Mouse (Mus musculus) c-Kit-negative CD71-positive TER-119-positive erythroid progenitor cells, embryonic 14.5 days (primary cell): ENCODE measurements around the gene Nhlrc1.

Experiments
- DNase-seq: peaks from one replicate; pipeline ENCODE4 v3.0.0-alpha.2; 2013; ENCODE audit warnings: low read depth, low spot score

The Nhlrc1 gene

GRCm38 (mm10) chr13:47014334-47015194, at the start of gene Nhlrc1:
Gene Nhlrc1, minus strand, starts transcription at chr13:47014850.
- no peak for DNase-seq

DNA sequence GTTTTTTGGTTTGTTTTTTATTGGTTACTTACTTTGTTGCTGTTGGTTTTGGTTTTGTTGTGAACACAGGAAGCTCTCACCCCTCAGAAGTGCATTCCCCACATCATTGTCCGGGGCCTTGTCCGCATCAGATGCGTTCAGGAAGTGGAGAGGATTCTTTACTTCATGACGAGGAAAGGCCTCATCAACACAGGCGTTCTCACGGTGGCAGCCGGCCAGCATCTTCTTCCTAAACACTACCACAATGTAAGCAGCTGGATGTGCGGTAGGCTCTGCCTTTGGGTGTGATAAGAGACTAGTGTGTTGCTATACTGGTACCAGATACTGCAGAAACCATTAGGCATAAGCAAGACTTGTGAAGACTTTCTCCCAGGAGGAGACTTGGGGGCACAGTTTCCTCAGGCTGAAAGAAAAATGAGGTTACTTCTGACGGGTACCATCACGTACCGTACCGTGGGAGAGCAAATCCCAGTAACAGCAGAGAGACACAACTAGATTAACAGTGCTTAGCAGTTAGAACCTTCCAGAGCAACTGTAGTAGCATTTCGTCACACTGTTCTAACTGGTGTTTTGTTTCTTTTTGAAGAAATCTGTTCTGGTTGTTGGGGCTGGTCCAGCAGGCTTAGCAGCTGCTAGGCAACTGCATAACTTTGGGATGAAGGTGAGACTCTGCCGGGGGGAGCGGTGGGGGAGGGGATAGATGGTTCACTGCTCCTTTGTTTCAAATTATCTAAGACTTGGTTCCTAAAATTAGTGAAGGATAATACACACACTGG, 49.5 kb upstream of the Nhlrc1 start:
- DNase-seq = no peak

DNA sequence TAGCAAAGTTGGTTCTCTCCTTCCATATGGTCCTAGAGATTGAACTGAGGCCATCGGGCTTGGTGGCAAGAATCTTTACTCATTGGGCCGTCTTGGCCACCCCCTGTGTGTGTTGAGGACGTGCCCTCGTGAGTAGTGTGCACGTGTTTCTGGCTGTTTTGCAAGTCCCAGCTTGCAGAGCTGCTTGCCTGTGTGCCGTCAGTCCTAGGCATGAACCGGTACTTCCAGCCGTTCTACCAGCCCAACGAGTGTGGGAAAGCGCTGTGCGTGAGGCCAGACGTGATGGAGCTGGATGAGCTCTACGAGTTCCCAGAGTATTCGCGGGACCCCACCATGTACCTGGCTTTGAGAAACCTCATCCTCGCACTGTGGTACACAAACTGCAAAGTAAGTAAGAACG, 48.1 kb upstream of the Nhlrc1 start:
- DNase-seq = no peak

GRCm38 (mm10) chr13:47056781-47057180, 42.1 kb upstream of the Nhlrc1 start:
- DNase-seq = no peak

DNA sequence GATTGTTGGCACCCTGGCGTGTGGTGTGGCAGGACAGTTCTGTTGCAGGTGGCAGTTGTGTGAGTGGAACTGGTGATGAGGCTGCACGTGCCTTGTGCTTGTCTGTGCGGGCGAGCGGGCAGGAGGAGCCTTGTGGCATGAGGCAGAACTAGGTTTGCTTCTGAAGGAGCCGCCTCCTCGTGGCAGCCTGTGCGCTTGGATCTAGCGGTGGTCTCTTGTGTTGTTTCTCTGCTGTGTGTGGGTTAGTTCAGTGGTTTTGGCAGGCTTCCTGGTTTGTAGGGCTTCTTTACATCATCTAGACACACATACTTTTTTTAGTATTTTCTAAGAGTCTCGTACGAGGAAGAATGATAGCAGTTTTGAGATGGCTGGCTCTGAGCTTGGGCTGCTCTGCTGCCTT, 41.5 kb upstream of the Nhlrc1 start:
- no peak for DNase-seq

DNA sequence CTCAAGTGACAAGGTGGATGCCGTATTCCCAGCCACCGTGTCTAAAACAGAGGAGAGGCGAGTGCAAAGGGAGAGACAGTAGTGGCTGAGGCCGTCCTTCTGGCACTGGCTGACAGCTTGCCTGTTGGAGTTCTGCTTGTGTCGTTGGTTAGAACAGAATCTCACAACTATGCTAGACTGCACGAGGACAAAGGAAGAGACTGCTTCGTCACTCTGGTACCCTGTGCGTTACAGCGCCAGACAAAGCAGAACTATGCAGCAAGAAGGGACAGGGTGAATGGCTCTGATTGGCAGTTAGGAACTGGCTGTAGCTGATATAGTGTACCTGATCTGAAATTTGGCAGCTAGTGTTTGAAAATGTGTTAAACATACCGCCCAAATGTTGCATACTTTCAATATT, 39.3 kb upstream of the Nhlrc1 start:
- DNase-seq = no peak

DNA sequence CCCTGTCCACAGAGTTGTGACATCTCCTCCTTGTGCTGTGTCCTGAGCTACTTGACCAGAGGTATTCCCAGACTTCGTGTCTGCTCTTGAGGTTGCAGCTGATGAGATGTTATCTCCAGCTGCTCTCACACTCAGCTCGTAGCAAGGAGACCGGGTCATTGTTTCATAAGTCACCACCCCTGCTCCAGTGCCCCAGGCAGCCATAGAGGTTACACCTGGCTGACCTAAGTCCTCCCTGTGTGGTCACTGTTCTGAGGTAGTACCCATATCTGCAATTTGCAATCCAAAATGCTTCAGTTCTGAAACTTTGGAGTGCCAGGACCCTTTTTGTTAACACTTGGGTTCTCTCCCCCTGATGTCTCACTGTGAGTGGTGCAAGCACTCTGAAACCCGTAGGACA, 35.4 kb upstream of the Nhlrc1 start:
- no peak for DNase-seq

GRCm38 (mm10) chr13:47047996-47048395, 33.3 kb upstream of the Nhlrc1 start:
- DNase-seq = no peak

DNA sequence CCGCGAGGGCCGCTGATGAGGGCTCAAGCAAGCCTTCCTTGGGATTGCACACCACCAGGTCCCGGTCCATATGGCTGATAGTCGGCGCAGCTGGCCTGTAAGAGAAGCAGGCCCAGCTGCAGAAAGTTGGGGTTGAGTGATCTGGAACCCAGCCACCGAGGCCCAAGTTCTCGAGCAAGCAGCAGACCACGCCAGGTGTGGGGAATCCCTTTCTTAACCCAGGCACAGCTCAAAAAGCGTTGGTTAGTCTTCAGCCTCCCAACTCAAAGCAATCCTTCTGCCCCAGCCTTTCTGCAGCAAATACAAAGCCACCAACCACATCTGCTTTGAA, 29.9 kb upstream of the Nhlrc1 start, which contains the start of gene Tpmt:
TSS of gene Tpmt (minus strand) at position 121 of the 331 bp plus-strand sequence.
- DNase-seq = no peak

GRCm38 (mm10) chr13:47043833-47044616, 29.4 kb upstream of the Nhlrc1 start:
- DNase-seq = no peak

GRCm38 (mm10) chr13:47043030-47043680, 28.5 kb upstream of the Nhlrc1 start, which contains the start of gene Kdm1b:
Gene Kdm1b, plus strand, starts transcription at chr13:47043499.
- peak; percentile 92 for DNase-seq

GRCm38 (mm10) chr13:47042024-47042633, 27.5 kb upstream of the Nhlrc1 start:
- no peak for DNase-seq

DNA sequence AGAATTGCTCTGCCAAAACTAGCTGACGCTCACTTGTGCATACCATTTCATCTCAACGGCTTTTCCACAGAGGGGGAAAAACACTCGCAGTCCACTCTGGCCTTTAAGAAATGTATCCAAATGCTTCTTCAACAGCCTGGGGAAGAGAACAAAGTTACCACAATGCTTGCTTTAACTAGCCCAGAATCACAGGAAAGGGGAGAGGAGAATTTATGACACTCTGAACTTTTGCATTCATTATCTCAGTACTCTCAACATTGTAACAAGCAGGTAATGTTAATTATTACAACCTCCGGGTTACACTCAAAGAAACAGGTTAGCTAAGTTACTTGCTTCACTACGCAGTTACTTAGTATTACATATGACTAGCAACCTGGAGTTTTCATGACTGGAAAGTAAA, 25.4 kb upstream of the Nhlrc1 start:
- no peak for DNase-seq

DNA sequence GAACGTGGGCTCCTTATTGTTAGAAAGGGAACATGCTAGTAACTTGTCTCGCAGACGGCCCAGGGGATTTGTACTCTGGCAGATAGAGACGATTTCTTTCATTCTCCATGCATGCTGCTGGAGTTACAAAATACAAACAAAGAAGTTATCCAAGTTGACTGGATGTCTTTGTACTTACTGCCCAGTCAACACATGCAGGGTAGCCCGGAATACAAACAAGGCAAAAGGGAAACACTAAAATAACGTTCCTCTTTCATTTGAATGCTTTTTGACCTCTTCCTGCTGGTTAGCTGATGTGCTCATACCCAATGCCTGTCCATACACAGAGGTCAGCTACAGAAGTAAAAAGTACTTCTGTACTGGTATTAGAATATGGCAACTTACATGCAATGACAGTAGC, 23.3 kb upstream of the Nhlrc1 start:
- no peak for DNase-seq

DNA sequence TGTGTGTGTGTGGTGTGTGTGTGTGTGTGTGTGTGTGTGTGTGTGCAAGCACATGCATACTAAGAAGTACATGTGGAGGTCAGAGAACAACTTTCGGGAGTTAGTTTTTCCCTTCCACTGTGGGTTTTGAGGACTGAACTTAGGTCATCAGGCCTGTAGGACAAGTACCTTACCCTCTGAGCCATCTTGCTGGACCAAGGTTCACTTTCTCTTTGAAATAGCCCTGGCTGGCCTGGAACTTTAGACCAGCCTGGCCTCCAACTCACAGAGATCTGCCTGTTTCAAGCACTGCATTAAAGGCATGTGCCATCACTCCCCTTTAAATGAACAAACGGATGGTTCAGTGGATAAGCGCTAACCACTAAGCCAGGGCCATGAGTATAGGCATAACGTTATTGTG, 19.0 kb upstream of the Nhlrc1 start:
- no peak for DNase-seq

DNA sequence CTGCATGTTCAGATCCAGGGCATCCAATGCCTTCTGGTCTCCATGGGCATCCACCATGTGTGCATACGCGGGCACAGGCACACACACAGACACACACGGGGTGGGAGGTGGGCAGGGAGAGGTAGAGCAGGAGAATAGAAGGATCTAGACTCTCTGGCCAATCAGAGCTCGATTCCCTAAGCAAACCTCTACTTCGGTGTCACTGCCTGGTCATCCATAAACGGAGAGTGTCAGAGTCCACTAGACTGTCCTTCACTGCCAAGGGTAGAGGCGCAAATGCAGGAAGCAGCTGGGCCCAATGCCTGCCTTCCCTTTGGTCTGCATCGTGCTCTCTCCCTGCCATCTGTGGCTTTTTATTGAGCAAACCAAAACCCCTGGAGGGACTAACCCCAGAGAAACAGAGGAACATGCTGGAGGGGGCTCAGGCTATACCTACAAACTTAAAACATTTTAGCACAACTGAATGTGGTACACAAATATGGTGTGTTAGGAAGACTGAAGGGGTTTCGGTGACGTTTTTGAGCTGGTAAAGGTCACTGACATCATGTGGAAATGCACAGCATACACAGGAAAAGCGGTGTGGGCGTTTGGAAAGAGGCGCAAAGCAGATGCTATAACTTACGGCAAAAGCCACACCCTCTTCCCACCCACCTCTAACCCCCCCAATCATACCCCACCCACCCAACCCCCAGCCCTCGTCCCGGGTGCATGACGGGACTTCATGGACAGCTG, 15.9 kb upstream of the Nhlrc1 start:
- no peak for DNase-seq

DNA sequence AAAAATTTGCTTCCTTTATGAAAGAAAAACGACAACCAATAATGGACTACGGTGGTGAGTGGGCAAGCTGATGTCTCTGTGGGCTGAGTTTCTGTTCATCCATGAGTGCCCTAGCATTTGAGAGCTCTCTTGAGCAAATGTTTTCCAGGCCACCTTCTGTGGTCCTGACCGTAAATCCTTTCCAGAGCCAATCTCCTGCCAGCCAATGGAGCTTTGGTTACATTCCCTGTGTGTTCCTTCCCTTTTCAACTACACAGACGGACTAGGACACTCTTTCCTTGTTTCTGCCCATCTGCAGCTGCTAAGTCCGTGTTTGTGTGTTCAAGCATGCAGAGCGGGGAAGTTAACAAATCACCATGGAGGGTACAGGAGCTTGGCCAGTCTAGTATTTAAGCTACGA, 6.1 kb upstream of the Nhlrc1 start:
- no peak for DNase-seq

- no peak for DNase-seq
These were observed 5.1 kb upstream of the Nhlrc1 start for GRCm38 (mm10) chr13:47019774-47020173.

- no peak for DNase-seq
These were observed 2.6 kb upstream of the Nhlrc1 start for GRCm38 (mm10) chr13:47017259-47017658.

GRCm38 (mm10) chr13:47015195-47015501, 498 bp upstream of the Nhlrc1 start:
- no peak for DNase-seq

GRCm38 (mm10) chr13:47013740-47014139, 910 bp downstream of the Nhlrc1 start:
- DNase-seq = no peak
